Mouse (Mus musculus) intestine, embryonic 16.5 days (tissue): Measurements from ENCODE around the gene Cox10. TPM values are rescaled to one million over a fixed set of nuclear protein-coding genes. Genes with fewer than 3 reads are reported as not detected.

Experiments used
- ATAC-seq: fragments of 200-750 bp; cut with Nextera tagmentation; 2 replicates; pipeline ENCODE4 v1.8.0; 2017; ENCODE audit warnings: moderate TSS enrichment, moderate library complexity
- H3K27ac ChIP-seq: fragments of 300-500 bp; sonication (generic); 2 replicates; pipeline ENCODE4 v1.5.1; 2014; ENCODE audit warnings: mild to moderate bottlenecking, low read length
- H3K27me3 ChIP-seq: fragments of 300-500 bp; sonication (generic); replicated peaks from 2 replicates; pipeline ENCODE4 v1.6.1; 2014; ENCODE audit warnings: low read length, control low read depth, mixed read lengths; ENCODE audit not compliant: control insufficient read depth, insufficient read depth
- H3K36me3 ChIP-seq: fragments of 300-500 bp; sonication (generic); 2 replicates; pipeline ENCODE4 v1.6.1; 2014; ENCODE audit warnings: low read length, control low read depth; ENCODE audit not compliant: control insufficient read depth, insufficient read depth
- H3K4me1 ChIP-seq: fragments of 300-500 bp; sonication (generic); 2 replicates; pipeline ENCODE4 v1.6.1; 2014; ENCODE audit warnings: low read length, control low read depth, mixed read lengths; ENCODE audit not compliant: control insufficient read depth, insufficient read depth
- H3K4me2 ChIP-seq: fragments of 300-500 bp; sonication (generic); 2 replicates; pipeline ENCODE4 v1.6.1; 2014; ENCODE audit warnings: low read depth, low read length, control low read depth
- H3K4me3 ChIP-seq: fragments of 300-500 bp; sonication (generic); 2 replicates; pipeline ENCODE4 v1.5.1; 2014; ENCODE audit warnings: mild to moderate bottlenecking, low read length
- H3K9ac ChIP-seq: fragments of 300-500 bp; sonication (generic); 2 replicates; pipeline ENCODE4 v1.6.1; 2014; ENCODE audit warnings: low read depth, low read length
- H3K9me3 ChIP-seq: fragments of 300-500 bp; sonication (generic); 2 replicates; pipeline ENCODE4 v1.6.1; 2016; ENCODE audit warnings: low read length, control low read depth; ENCODE audit not compliant: control insufficient read depth
- WGBS: fragments of 180-500 bp; shearing (Covaris S2); extraction: QIAGEN DNeasy Blood & Tissue Kit; methylation state at CpG from one replicate; pipeline ENCODE4 v1.1.7; 2014; 5-methylcytosine and 5-hydroxymethylcytosine counted together
- polyA plus RNA-seq: library from polyadenylated mRNA; unstranded; fragments of >200 nt; fragmentation: Nextera tagmentation; extraction: Ambion mirVana; gene quantifications from 2 replicates; pipeline ENCODE4 v1.2.1, GENCODE M21; 2015

Gene Cox10
- polyA plus RNA-seq, 1 experiment from 2014 or later = 32.4 TPM

- Histone ChIP-seq H3K9me3 (no peaks in the 10 kb centered on the region), H3K4me3 (no peak overlapping the region), H3K36me3 (no peaks in the 10 kb centered on the region), H3K27ac (no peak overlapping the region), H3K4me1 (no peaks in the 10 kb centered on the region), H3K9ac (no peak overlapping the region), H3K27me3 (no peaks in the 10 kb centered on the region), H3K4me2 (no peak overlapping the region)
- ATAC-seq = no peak
- 80% methylated on average over 8 of the region's 8 CpGs for WGBS
Observed at GRCm38 (mm10) chr11:63991958-63992357, 87.3 kb downstream of the Cox10 start.

GRCm38 (mm10) chr11:63990759-63991158 lies 88.5 kb downstream of the Cox10 start:
- ATAC-seq = no peak
- Histone ChIP-seq H3K27me3 (no peaks in the 10 kb centered on the region), H3K4me2 (no peak overlapping the region), H3K36me3 (no peaks in the 10 kb centered on the region), H3K4me1 (no peaks in the 10 kb centered on the region), H3K9me3 (no peaks in the 10 kb centered on the region), H3K4me3 (no peak overlapping the region), H3K27ac (no peak overlapping the region), H3K9ac (no peak overlapping the region)
- 92% methylated on average over 7 of the region's 7 CpGs for WGBS

- 92% methylated on average over 8 of the region's 8 CpGs for WGBS
- Histone ChIP-seq H3K9ac (no peak overlapping the region), H3K9me3 (no peaks in the 10 kb centered on the region), H3K4me1 (no peaks in the 10 kb centered on the region), H3K4me3 (no peak overlapping the region), H3K27me3 (no peaks in the 10 kb centered on the region), H3K4me2 (no peak overlapping the region), H3K36me3 (no peaks in the 10 kb centered on the region), H3K27ac (no peak overlapping the region)
- ATAC-seq = no peak
Observed at GRCm38 (mm10) chr11:63990311-63990710, 89.0 kb downstream of the Cox10 start.

- H3K9ac ChIP-seq = no peak overlapping the region
- WGBS = 70% methylated on average over 9 of the region's 9 CpGs
- no peak overlapping the region for H3K4me3 ChIP-seq
- H3K27me3 ChIP-seq = no peaks in the 10 kb centered on the region
- no peak for ATAC-seq
- no peaks in the 10 kb centered on the region for H3K36me3 ChIP-seq
- no peak overlapping the region for H3K4me2 ChIP-seq
- no peaks in the 10 kb centered on the region for H3K4me1 ChIP-seq
- H3K27ac ChIP-seq = no peak overlapping the region
- H3K9me3 ChIP-seq = no peaks in the 10 kb centered on the region
Observed at GRCm38 (mm10) chr11:63988991-63989860, 90.0 kb downstream of the Cox10 start.

- no peak overlapping the region for H3K4me3 ChIP-seq
- ATAC-seq = no peak
- WGBS = 61% methylated on average over 3 of the region's 3 CpGs
Observed at GRCm38 (mm10) chr11:63988031-63988665, 91.1 kb downstream of the Cox10 start.

GRCm38 (mm10) chr11:63986710-63987109 lies 92.6 kb downstream of the Cox10 start:
- Histone ChIP-seq H3K9ac (no peak overlapping the region), H3K27ac (no peak overlapping the region), H3K4me2 (no peak overlapping the region), H3K4me1 (no peaks in the 10 kb centered on the region), H3K4me3 (no peak overlapping the region), H3K27me3 (no peaks in the 10 kb centered on the region), H3K36me3 (no peaks in the 10 kb centered on the region), H3K9me3 (no peaks in the 10 kb centered on the region)
- WGBS = 40% methylated on average over 4 of the region's 4 CpGs
- no peak for ATAC-seq

More at GRCm38 (mm10) chr11:63988031-63988665, 91.1 kb downstream of the Cox10 start:
- Histone ChIP-seq H3K36me3 (no peaks in the 10 kb centered on the region), H3K4me2 (no peak overlapping the region), H3K9me3 (no peaks in the 10 kb centered on the region), H3K27ac (no peak overlapping the region), H3K9ac (no peak overlapping the region), H3K27me3 (no peaks in the 10 kb centered on the region), H3K4me1 (no peaks in the 10 kb centered on the region)

- ATAC-seq = no peak
- H3K36me3 ChIP-seq = no peaks in the 10 kb centered on the region
- H3K4me1 ChIP-seq = no peaks in the 10 kb centered on the region
- no peak overlapping the region for H3K4me3 ChIP-seq
- no peaks in the 10 kb centered on the region for H3K9me3 ChIP-seq
- no peak overlapping the region for H3K4me2 ChIP-seq
- no peak overlapping the region for H3K9ac ChIP-seq
- no peak overlapping the region for H3K27ac ChIP-seq
- 67% methylated on average over 6 of the region's 6 CpGs for WGBS
- H3K27me3 ChIP-seq = no peaks in the 10 kb centered on the region
Observed at GRCm38 (mm10) chr11:63985481-63985880, 93.8 kb downstream of the Cox10 start.

- H3K9me3 ChIP-seq = no peaks in the 10 kb centered on the region
- 74% methylated on average over 6 of the region's 6 CpGs for WGBS
- ATAC-seq = no peak
Observed at GRCm38 (mm10) chr11:63984622-63985168, 94.6 kb downstream of the Cox10 start.

GRCm38 (mm10) chr11:63977741-63978140 lies 101.5 kb downstream of the Cox10 start:
- no peaks in the 10 kb centered on the region for H3K9me3 ChIP-seq
- H3K9ac ChIP-seq = no peak overlapping the region
- no peaks in the 10 kb centered on the region for H3K4me1 ChIP-seq
- no peak overlapping the region for H3K4me2 ChIP-seq
- H3K4me3 ChIP-seq = no peak overlapping the region
- 0 out of 2 replicates have a peak, but pooled peaks cover 4% of the 10 kb centered on the region for H3K36me3 ChIP-seq
- H3K27ac ChIP-seq = no peak overlapping the region
- no peak for ATAC-seq
- H3K27me3 ChIP-seq = no peaks in the 10 kb centered on the region
- 66% methylated on average over 2 of the region's 2 CpGs for WGBS

More at GRCm38 (mm10) chr11:63984622-63985168, 94.6 kb downstream of the Cox10 start:
- no peaks in the 10 kb centered on the region for H3K4me1 ChIP-seq
- no peaks in the 10 kb centered on the region for H3K36me3 ChIP-seq
- no peak overlapping the region for H3K27ac ChIP-seq
- no peak overlapping the region for H3K4me2 ChIP-seq
- no peak overlapping the region for H3K9ac ChIP-seq
- no peaks in the 10 kb centered on the region for H3K27me3 ChIP-seq
- H3K4me3 ChIP-seq = no peak overlapping the region
